Mouse (Mus musculus) lung, embryonic 14.5 days (tissue): ENCODE data around the gene Zc3hav1l. TPM values are rescaled to one million over a fixed set of nuclear protein-coding genes. Genes with fewer than 3 reads are reported as not detected.

Experiments used
- ATAC-seq: fragments of 200-750 bp; cut with Nextera tagmentation; 2 replicates; pipeline ENCODE4 v1.8.0; 2017; ENCODE audit warnings: mild to moderate bottlenecking, moderate TSS enrichment, moderate library complexity; ENCODE audit not compliant: insufficient read depth
- DNase-seq: peaks from one replicate; pipeline ENCODE4 v3.0.0-alpha.2; 2015
- H3K27ac ChIP-seq: fragments of 300-500 bp; sonication (generic); 2 replicates; pipeline ENCODE4 v1.5.1; 2014; ENCODE audit warnings: low read depth, mild to moderate bottlenecking, moderate library complexity
- H3K27me3 ChIP-seq: fragments of 300-500 bp; sonication (generic); 2 replicates; pipeline ENCODE4 v1.6.1; 2014; ENCODE audit warnings: low read length, control low read depth; ENCODE audit not compliant: insufficient read depth
- H3K36me3 ChIP-seq: fragments of 300-500 bp; sonication (generic); 2 replicates; pipeline ENCODE4 v1.6.1; 2014; ENCODE audit warnings: control low read depth; ENCODE audit not compliant: insufficient read depth
- H3K4me1 ChIP-seq: fragments of 300-500 bp; sonication (generic); 2 replicates; pipeline ENCODE4 v1.6.1; 2014; ENCODE audit warnings: antibody characterized with exemption, control low read depth; ENCODE audit not compliant: insufficient read depth
- H3K4me2 ChIP-seq: fragments of 300-500 bp; sonication (generic); 2 replicates; pipeline ENCODE4 v1.6.1; 2014; ENCODE audit warnings: mild to moderate bottlenecking
- H3K4me3 ChIP-seq: fragments of 300-500 bp; sonication (generic); 2 replicates; pipeline ENCODE4 v1.5.1; 2014; ENCODE audit warnings: low read depth, low read length
- H3K9ac ChIP-seq: fragments of 300-500 bp; sonication (generic); 2 replicates; pipeline ENCODE4 v1.6.1; 2014
- H3K9me3 ChIP-seq: fragments of 300-500 bp; sonication (generic); 2 replicates; pipeline ENCODE4 v1.6.1; 2016; ENCODE audit warnings: low read depth, low read length, control low read depth
- CTCF ChIP-seq: IDR thresholded peaks from 2 replicates; pipeline ENCODE4 v1.5.1; 2016; ENCODE audit warnings: antibody characterized with exemption, low read depth
- WGBS: fragments of 180-500 bp; shearing (Covaris S2); extraction: QIAGEN DNeasy Blood & Tissue Kit; methylation state at CpG from one replicate; pipeline ENCODE4 v1.1.7; 2014; 5-methylcytosine and 5-hydroxymethylcytosine counted together
- polyA plus RNA-seq: library from polyadenylated mRNA; unstranded; fragments of >200 nt; fragmentation: Nextera tagmentation; extraction: Ambion mirVana; gene quantifications from 2 replicates; pipeline ENCODE4 v1.2.1, GENCODE M21; 2014

Zc3hav1l gene
- polyA plus RNA-seq, 1 experiment from 2014 or later: 14.2 TPM

- TF ChIP-seq CTCF: no peak
- no peak overlapping the region for H3K4me3 ChIP-seq
- DNase-seq (no peak), ATAC-seq (no peak)
- no peak overlapping the region for H3K4me2 ChIP-seq
- peaks cover 56% of the 10 kb centered on the region for H3K36me3 ChIP-seq
- H3K4me1 ChIP-seq: no peaks in the 10 kb centered on the region
- no peaks in the 10 kb centered on the region for H3K27me3 ChIP-seq
- 97% methylated on average over 19 of the region's 19 CpGs for WGBS
- H3K9ac ChIP-seq: no peak overlapping the region
- H3K9me3 ChIP-seq: peaks cover 8% of the 10 kb centered on the region; the same call in 1 of the 2 replicates
- H3K27ac ChIP-seq: no peak overlapping the region
These were observed 14.6 kb downstream of the Zc3hav1l start for GRCm38 (mm10) chr6:38284422-38284821.

- H3K27me3 ChIP-seq: no peaks in the 10 kb centered on the region
- no peak for ATAC-seq
- no peaks in the 10 kb centered on the region for H3K4me1 ChIP-seq
- no peak overlapping the region for H3K9ac ChIP-seq
- H3K4me2 ChIP-seq: no peak overlapping the region
- TF ChIP-seq CTCF: no peak
- H3K4me3 ChIP-seq: no peak overlapping the region
- 59% methylated on average over 7 of the region's 7 CpGs for WGBS
- no peaks in the 10 kb centered on the region for H3K9me3 ChIP-seq
- H3K36me3 ChIP-seq: no peaks in the 10 kb centered on the region
- no peak overlapping the region for H3K27ac ChIP-seq
- DNase-seq: no peak
These were observed 34.6 kb downstream of the Zc3hav1l start for GRCm38 (mm10) chr6:38264466-38264865.

- no peak overlapping the region for H3K9ac ChIP-seq
- 65% methylated on average over 5 of the region's 5 CpGs for WGBS
- H3K27ac ChIP-seq: no peak overlapping the region
- ATAC-seq (no peak), DNase-seq (no peak)
- H3K36me3 ChIP-seq: no peaks in the 10 kb centered on the region
- H3K4me3 ChIP-seq: no peak overlapping the region
- no peak overlapping the region for H3K4me2 ChIP-seq
- H3K27me3 ChIP-seq: no peaks in the 10 kb centered on the region
- no peaks in the 10 kb centered on the region for H3K9me3 ChIP-seq
- H3K4me1 ChIP-seq: no peaks in the 10 kb centered on the region
- no peak for TF ChIP-seq CTCF
These were observed 35.5 kb downstream of the Zc3hav1l start for GRCm38 (mm10) chr6:38263393-38264159.

GRCm38 (mm10) chr6:38261877-38262276, 37.2 kb downstream of the Zc3hav1l start:
- ATAC-seq (no peak), DNase-seq (no peak)
- Histone ChIP-seq H3K9ac (no peak overlapping the region), H3K4me1 (no peaks in the 10 kb centered on the region), H3K27ac (no peak overlapping the region), H3K4me3 (no peak overlapping the region), H3K36me3 (no peaks in the 10 kb centered on the region), H3K27me3 (no peaks in the 10 kb centered on the region), H3K4me2 (no peak overlapping the region), H3K9me3 (no peaks in the 10 kb centered on the region)
- TF ChIP-seq CTCF: no peak
- WGBS: 65% methylated on average over 4 of the region's 4 CpGs

GRCm38 (mm10) chr6:38257506-38257905, 41.6 kb downstream of the Zc3hav1l start:
- no peak for TF ChIP-seq CTCF
- no peaks in the 10 kb centered on the region for H3K36me3 ChIP-seq
- 95% methylated on average over 8 of the region's 8 CpGs for WGBS
- no peak for ATAC-seq
- no peak for DNase-seq
- no peak overlapping the region for H3K4me2 ChIP-seq
- no peak overlapping the region for H3K4me3 ChIP-seq
- no peak overlapping the region for H3K9ac ChIP-seq
- H3K27ac ChIP-seq: no peak overlapping the region
- no peaks in the 10 kb centered on the region for H3K9me3 ChIP-seq
- H3K4me1 ChIP-seq: no peaks in the 10 kb centered on the region
- no peaks in the 10 kb centered on the region for H3K27me3 ChIP-seq

GRCm38 (mm10) chr6:38256793-38257192, 42.3 kb downstream of the Zc3hav1l start:
- no peaks in the 10 kb centered on the region for H3K4me1 ChIP-seq
- ATAC-seq (no peak), DNase-seq (no peak)
- no peak overlapping the region for H3K9ac ChIP-seq
- no peak for TF ChIP-seq CTCF
- no peaks in the 10 kb centered on the region for H3K36me3 ChIP-seq
- whole genome bisulfite sequencing: 77% methylated on average over 4 of the region's 4 CpGs
- H3K9me3 ChIP-seq: no peaks in the 10 kb centered on the region
- H3K4me3 ChIP-seq: no peak overlapping the region
- H3K27ac ChIP-seq: no peak overlapping the region
- no peak overlapping the region for H3K4me2 ChIP-seq
- H3K27me3 ChIP-seq: no peaks in the 10 kb centered on the region

- TF ChIP-seq CTCF: no peak
- no peak for ATAC-seq
These were observed 43.3 kb downstream of the Zc3hav1l start for GRCm38 (mm10) chr6:38255794-38256193.

More at GRCm38 (mm10) chr6:38255794-38256193, 43.3 kb downstream of the Zc3hav1l start:
- 80% methylated on average over 2 of the region's 2 CpGs for WGBS
- Histone ChIP-seq H3K9ac (no peak overlapping the region), H3K27me3 (no peaks in the 10 kb centered on the region), H3K4me3 (no peak overlapping the region), H3K4me1 (no peaks in the 10 kb centered on the region), H3K9me3 (no peaks in the 10 kb centered on the region), H3K27ac (no peak overlapping the region), H3K36me3 (no peaks in the 10 kb centered on the region), H3K4me2 (no peak overlapping the region)
- DNase-seq: no peak
